Mouse (Mus musculus) liver, adult 2 months (tissue): ENCODE data around the gene Ano6. TPM values are rescaled to one million over a fixed set of nuclear protein-coding genes. Genes with fewer than 3 reads are reported as not detected.
A peak's percentile ranks its signal among the peaks of the same experiment; 100 is the strongest.

Source experiments
- DNase-seq: peaks from one replicate; pipeline ENCODE4 v3.0.0-alpha.2; 2011; ENCODE audit warnings: low read depth, low spot score; ENCODE audit errors: extremely low read depth
- H3K27ac ChIP-seq: fragments of 200-500 bp; replicated peaks from 2 replicates; pipeline ENCODE4 v1.5.1; 2012; ENCODE audit warnings: low read depth, mild to moderate bottlenecking, control low read depth, inconsistent platforms, low read length; ENCODE audit not compliant: insufficient read depth
- H3K27me3 ChIP-seq: fragments of 200-500 bp; 2 replicates; pipeline ENCODE4 v1.6.1; 2012; ENCODE audit warnings: mild to moderate bottlenecking, moderate library complexity, low read length, inconsistent platforms; ENCODE audit not compliant: control insufficient read depth, insufficient read depth
- H3K36me3 ChIP-seq: fragments of 200-500 bp; 2 replicates; pipeline ENCODE4 v1.6.1; 2012; ENCODE audit warnings: low read length, inconsistent platforms; ENCODE audit not compliant: control insufficient read depth, insufficient read depth
- H3K4me1 ChIP-seq: fragments of 200-500 bp; 2 replicates; pipeline ENCODE4 v1.6.1; 2011; ENCODE audit warnings: low read length; ENCODE audit not compliant: control insufficient read depth, insufficient read depth
- H3K4me3 ChIP-seq: fragments of 200-500 bp; 2 replicates; pipeline ENCODE4 v1.5.1; 2011; ENCODE audit warnings: low read depth, mild to moderate bottlenecking, control low read depth, low read length, moderate library complexity; ENCODE audit not compliant: insufficient read depth
- H3K79me2 ChIP-seq: fragments of 200-500 bp; 2 replicates; pipeline ENCODE4 v1.6.1; 2012; ENCODE audit warnings: inconsistent platforms, mild to moderate bottlenecking, low read length, moderate library complexity; ENCODE audit not compliant: control insufficient read depth, insufficient read depth
- H3K9ac ChIP-seq: fragments of 200-500 bp; 2 replicates; pipeline ENCODE4 v1.6.1; 2012; ENCODE audit warnings: low read depth, mild to moderate bottlenecking, control low read depth, inconsistent platforms, low read length
- CTCF ChIP-seq: fragments of 200-500 bp; IDR thresholded peaks from 2 replicates; pipeline ENCODE4 v1.5.1; 2011; ENCODE audit warnings: low read depth, low read length, control low read depth
- POLR2A ChIP-seq: fragments of 200-500 bp; IDR thresholded peaks from 2 replicates; pipeline ENCODE4 v1.6.1; 2011; ENCODE audit warnings: low read length, control low read depth; ENCODE audit not compliant: insufficient read depth; ENCODE audit errors: extremely low read depth
- WGBS: fragments of 180-500 bp; shearing (Covaris S2); methylation state at CpG from one replicate; pipeline ENCODE4 v1.1.7; 2018; 5-methylcytosine and 5-hydroxymethylcytosine counted together
- polyA plus RNA-seq: library from polyadenylated mRNA; depleted of rRNA; stranded (reverse); fragments of >200 nt; gene quantifications from 2 replicates; pipeline ENCODE4 v1.2.3, GENCODE M21; 2012
- total RNA-seq: library from RNA; depleted of rRNA; stranded (reverse); fragments of >200 nt; gene quantifications from 2 replicates; pipeline ENCODE4 v1.2.3, GENCODE M21; 2014

Gene Ano6
- total and polyA plus RNA-seq, 2 experiments, result 3.3 to 4.1 TPM

DNA sequence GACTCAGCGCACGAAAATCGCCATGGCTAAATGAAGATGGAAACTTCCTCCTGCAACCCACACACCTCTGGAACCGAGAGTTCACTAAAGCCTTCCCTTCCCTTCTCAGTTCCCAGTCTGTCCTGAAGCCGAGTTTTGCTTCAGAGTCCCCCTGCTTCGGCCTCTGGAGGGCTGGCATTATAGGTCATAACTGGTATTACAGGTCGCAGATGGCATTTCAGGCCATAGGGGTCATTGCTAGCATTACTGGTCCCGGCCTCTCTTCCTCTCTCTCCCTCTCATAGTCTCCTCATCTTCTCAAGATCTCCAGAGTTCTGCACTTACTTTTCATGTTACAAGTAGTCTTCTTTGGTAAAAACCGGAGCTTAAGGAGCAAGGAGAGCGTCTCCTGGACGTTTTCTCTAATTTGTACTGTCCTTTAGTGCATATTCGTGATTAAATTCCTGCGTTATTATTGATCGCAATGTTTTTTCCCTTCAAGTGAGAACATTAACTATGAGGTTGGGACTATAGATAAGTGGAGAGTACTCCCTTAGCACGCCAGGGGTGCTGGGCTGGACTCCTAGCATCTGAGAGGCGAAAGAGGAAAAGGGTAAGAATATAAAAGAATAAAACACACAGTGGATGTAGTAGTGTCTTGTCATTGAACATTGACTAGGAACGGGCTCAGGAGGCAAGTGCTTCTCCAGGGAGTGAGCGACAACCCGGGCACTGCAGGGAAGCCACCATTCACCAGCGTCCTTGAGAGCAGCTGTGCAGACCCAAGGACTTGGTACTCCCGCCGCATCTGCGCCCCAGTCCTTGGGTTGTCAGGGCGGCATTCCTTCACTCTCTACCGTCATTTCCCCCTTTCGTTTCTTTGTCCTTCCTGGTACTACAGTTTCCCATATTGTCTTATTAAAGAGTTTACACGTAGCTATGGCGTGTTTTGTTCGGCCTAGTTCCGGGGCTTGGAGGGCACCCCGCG, 798 bp upstream of the Ano6 start:
- peak overlapping the region; percentile 73 for H3K4me3 ChIP-seq
- no peak for DNase-seq
- H3K79me2 ChIP-seq, result peaks cover 7% of the 10 kb centered on the region; the same call in 1 of the 2 replicates
- no peaks in the 10 kb centered on the region for H3K36me3 ChIP-seq
- no peak for TF ChIP-seq POLR2A
- no peak for TF ChIP-seq CTCF
- WGBS, result 36% methylated on average over 32 of the region's 32 CpGs
- no peaks in the 10 kb centered on the region for H3K4me1 ChIP-seq
- no peaks in the 10 kb centered on the region for H3K27me3 ChIP-seq
- H3K9ac ChIP-seq, result peak overlapping the region; percentile 89
- H3K27ac ChIP-seq, result peak overlapping the region; percentile 44

DNA sequence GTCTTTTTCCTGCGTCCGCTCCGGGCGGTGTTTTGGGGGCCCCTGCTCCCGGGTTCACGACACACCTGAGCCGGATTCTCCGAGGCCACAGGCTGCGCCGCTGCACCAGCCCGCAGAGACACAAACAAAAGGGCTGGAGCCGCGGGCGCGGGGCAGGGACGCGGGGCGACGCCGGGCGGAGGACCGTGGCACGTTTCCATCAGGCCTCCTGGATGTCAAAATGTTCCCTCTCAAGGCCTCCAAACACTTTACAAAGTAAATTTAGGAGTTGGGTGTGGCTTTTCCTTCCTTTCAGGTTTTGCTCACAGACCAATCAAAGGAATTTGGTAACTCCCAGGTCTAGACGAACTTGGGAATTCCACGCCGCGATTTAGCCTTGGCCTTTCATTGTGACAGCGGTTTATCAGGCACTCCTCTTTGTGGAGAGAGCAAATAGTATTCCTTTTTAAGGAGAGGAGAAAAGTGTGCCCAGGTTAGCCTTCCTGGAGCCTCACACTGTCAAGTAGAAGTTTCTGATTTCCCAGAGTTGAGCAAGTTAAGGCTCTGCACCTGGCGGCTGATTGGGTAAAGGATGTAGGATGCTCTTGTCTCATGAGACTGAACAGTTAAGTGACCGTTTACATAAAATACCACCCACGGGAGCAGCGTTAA, 623 bp downstream of the Ano6 start:
- Histone ChIP-seq H3K27me3 (no peaks in the 10 kb centered on the region), H3K79me2 (peaks cover 7% of the 10 kb centered on the region; the same call in 1 of the 2 replicates), H3K4me1 (no peaks in the 10 kb centered on the region), H3K36me3 (no peaks in the 10 kb centered on the region), H3K9ac (peak overlapping the region; percentile 86), H3K27ac (peak overlapping the region; percentile 10; the same call in 1 of the 2 replicates), H3K4me3 (peak overlapping the region; percentile 73)
- TF ChIP-seq CTCF (no peak), POLR2A (no peak)
- DNase-seq, result peak; percentile 21
- WGBS, result 5% methylated on average over 32 of the region's 32 CpGs

DNA sequence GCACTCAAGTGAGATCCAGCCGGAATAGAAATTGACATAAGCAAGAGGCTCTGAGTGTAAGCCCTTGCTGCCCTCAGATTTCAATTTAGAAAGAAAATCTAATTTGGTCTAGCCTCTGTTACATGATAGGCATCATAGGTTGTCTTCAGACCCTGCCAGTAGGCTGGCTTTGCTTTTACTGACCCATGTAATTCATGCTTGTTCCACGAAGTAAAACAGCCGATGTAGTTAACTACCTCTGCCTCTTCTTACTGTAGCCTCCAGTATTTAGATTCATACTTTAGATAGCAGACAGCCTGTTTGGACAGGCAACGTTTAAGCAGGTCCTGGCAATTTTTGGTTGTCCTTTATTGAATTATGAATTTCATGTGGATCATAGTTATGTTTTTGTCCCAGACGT, 1.2 kb downstream of the Ano6 start:
- TF ChIP-seq POLR2A (no peak), CTCF (no peak)
- no peaks in the 10 kb centered on the region for H3K36me3 ChIP-seq
- no peak overlapping the region for H3K27ac ChIP-seq
- WGBS, result 80% methylated on average over 5 of the region's 5 CpGs
- no peaks in the 10 kb centered on the region for H3K4me1 ChIP-seq
- H3K27me3 ChIP-seq, result no peaks in the 10 kb centered on the region
- DNase-seq, result no peak
- H3K79me2 ChIP-seq, result peaks cover 7% of the 10 kb centered on the region; the same call in 1 of the 2 replicates
- no peak overlapping the region for H3K9ac ChIP-seq
- H3K4me3 ChIP-seq, result no peak overlapping the region; the same call in 1 of the 2 replicates

DNA sequence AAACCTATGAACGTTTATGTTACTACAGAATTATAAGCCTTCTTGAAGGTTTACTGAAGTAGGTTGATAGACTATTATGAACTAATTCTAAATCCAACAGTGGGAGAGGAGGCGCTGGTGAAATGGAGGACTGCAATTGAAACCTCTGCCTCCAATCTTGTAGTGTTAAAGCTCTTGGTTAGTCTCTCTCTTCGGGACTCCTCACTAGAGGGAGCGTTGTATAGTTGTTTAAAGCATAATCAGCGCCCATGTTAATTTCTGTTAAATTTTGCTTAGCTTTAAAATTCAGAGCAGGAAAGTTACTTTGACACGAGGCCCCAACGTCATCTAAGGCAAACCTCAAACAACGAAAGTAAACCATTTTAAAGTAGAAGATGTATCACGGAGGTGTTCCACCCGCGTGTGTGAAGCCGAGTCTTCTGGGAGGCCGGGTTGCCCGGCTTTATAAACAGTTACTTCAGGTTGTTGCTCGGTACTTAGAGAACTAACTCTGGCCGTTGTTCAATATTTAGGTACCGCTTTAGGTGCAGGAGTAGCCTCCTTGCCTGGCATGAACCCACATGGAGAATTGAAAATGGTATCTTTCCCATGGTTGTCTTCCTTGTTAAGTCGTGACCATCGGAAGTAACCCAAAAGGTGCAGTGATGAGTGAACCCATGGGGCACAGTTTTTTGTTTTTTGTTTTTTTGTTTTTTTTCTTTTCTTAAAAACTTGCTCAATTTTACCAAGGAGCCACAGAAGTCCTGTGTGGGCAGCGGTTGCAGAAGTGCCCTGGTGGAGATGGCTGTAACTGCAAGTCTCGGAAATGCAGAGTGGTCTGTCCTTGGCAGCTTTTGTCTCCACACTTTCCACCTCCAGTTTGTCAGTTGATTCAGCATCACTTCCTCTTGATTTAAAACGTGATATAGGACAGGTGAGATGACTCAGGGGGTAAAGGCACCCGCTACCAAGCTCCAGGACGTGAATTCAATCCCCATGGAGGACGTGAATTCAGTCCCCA, 1.9 kb downstream of the Ano6 start:
- no peaks in the 10 kb centered on the region for H3K27me3 ChIP-seq
- TF ChIP-seq POLR2A, result no peak
- TF ChIP-seq CTCF, result peak; percentile 48; the same call in 1 of the 2 replicates
- no peaks in the 10 kb centered on the region for H3K4me1 ChIP-seq
- no peaks in the 10 kb centered on the region for H3K36me3 ChIP-seq
- no peak overlapping the region for H3K9ac ChIP-seq
- H3K4me3 ChIP-seq, result no peak overlapping the region
- H3K79me2 ChIP-seq, result peaks cover 7% of the 10 kb centered on the region; the same call in 1 of the 2 replicates
- no peak for DNase-seq
- whole genome bisulfite sequencing, result 88% methylated on average over 25 of the region's 25 CpGs
- no peak overlapping the region for H3K27ac ChIP-seq

DNA sequence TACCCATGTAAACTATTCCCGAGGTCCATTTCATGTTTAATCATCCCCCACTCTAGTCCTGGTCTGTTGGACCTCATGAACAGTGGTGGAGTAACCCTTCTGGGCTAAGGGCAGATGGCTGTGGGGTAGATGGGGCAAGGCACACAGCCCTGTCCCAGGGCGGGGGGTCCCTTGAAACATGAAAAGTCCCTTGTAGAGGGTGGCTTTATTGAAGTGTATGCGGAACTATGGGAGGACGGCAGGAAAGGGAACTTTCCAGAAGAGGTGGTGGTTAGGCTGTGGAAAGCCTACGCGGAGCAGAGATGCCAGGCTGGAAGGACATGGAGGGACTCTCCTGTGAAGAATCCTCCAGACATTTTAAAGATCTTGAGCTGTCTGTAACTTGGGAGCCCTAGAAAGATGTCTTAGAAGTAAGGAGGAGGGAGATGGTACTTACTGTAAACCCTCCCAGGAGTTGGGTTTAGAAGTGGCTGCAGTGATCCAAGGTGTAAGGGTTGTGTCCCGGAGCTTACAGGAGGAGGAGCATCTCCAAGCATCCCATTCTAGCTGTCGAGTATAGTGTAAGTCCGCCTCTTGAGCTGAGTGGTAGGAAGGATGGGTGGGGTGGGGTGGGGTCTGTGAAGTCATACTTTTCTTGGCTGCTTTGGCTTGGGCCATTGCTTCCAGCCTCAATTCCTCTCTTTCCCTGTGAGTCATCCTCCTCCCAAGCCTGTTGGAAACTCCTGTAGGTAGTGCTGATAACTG, 3.3 kb downstream of the Ano6 start:
- no peaks in the 10 kb centered on the region for H3K4me1 ChIP-seq
- no peak overlapping the region for H3K27ac ChIP-seq
- no peak overlapping the region for H3K4me3 ChIP-seq

More for the DNA sequence above, 3.3 kb downstream of the Ano6 start:
- H3K79me2 ChIP-seq, result peaks cover 7% of the 10 kb centered on the region; the same call in 1 of the 2 replicates
- no peak for DNase-seq
- no peaks in the 10 kb centered on the region for H3K27me3 ChIP-seq
- H3K9ac ChIP-seq, result no peak overlapping the region
- 93% methylated on average over 9 of the region's 9 CpGs for WGBS
- no peaks in the 10 kb centered on the region for H3K36me3 ChIP-seq
- no peak for TF ChIP-seq CTCF
- TF ChIP-seq POLR2A, result no peak
